Mouse (Mus musculus) CH12.LX (cell line): Measurements from ENCODE around the gene Kpna7.

Experiments
- ELF1 ChIP-seq: IDR thresholded peaks from 2 replicates; pipeline ENCODE4 v1.6.1; 2014; ENCODE audit warnings: low read depth, mild to moderate bottlenecking, inconsistent platforms, low read length, improper control_type of control experiment
- EP300 ChIP-seq: IDR thresholded peaks from 2 replicates; pipeline ENCODE4 v1.6.1; 2011; ENCODE audit warnings: low read length, improper control_type of control experiment
- GABPA ChIP-seq: IDR thresholded peaks from 2 replicates; pipeline ENCODE4 v1.6.1; 2012; ENCODE audit warnings: low read depth, low read length, improper control_type of control experiment, inconsistent platforms; ENCODE audit not compliant: insufficient replicate concordance
- HCFC1 ChIP-seq: IDR thresholded peaks from 2 replicates; pipeline ENCODE4 v1.6.1; 2012; ENCODE audit warnings: low read depth, mild to moderate bottlenecking, inconsistent platforms, low read length, improper control_type of control experiment
- JUND ChIP-seq: conservative IDR thresholded peaks from 2 replicates; pipeline ENCODE4 v1.6.1; 2011; ENCODE audit warnings: low read depth, low read length, improper control_type of control experiment
- MAX ChIP-seq: IDR thresholded peaks from 2 replicates; pipeline ENCODE4 v1.6.1; 2011; ENCODE audit warnings: low read length, improper control_type of control experiment
- POLR2A ChIP-seq: IDR thresholded peaks from 2 replicates; pipeline ENCODE4 v1.6.1; 2011; ENCODE audit warnings: low read depth, mild to moderate bottlenecking, improper control_type of control experiment, low read length
- POLR2AphosphoS2 ChIP-seq: IDR thresholded peaks from 2 replicates; pipeline ENCODE4 v1.6.1; 2011; ENCODE audit warnings: low read depth, low read length, improper control_type of control experiment
- USF1 ChIP-seq: IDR thresholded peaks from 2 replicates; pipeline ENCODE4 v1.6.1; 2014; ENCODE audit warnings: low read depth, mild to moderate bottlenecking, inconsistent platforms, low read length, improper control_type of control experiment

DNA sequence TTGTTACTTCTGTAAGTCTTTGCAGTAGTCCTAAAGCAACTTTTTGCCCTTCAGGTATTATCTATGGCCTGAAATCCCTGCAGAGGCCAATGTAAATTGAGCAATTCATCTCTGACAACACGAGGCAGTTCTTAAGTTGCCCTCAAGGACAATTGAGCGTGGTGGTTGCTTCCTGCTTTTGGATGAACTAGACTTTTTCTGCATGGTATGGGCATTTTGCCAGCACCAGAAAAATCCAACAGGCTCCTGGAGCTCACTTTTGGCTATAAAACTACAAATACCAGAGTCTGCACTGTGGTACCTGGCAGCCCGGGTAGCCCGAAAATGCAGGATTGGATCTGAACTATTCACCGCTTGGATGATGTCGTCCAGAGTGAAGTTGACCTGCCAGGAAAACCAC lies 78.2 kb downstream of the Kpna7 start:
- TF ChIP-seq GABPA (no peak), HCFC1 (no peak), ELF1 (no peak), POLR2A (no peak), JUND (no peak), USF1 (no peak), MAX (no peak), EP300 (no peak), POLR2AphosphoS2 (no peak)
